Mouse (Mus musculus) megakaryocyte-erythroid progenitor cell, adult 5-6 weeks (primary cell): ENCODE results near the gene Itfg2. TPM values are rescaled to one million over a fixed set of nuclear protein-coding genes. Genes with fewer than 3 reads are reported as not detected.
A peak's percentile ranks its signal among the peaks of the same experiment; 100 is the strongest.

Experiments
- ATAC-seq: replicated peaks from 2 replicates; pipeline ENCODE4 v1.8.0; 2016; ENCODE audit warnings: mild to moderate bottlenecking, inconsistent platforms; ENCODE audit not compliant: severe bottlenecking, poor library complexity, low FRiP score, low TSS enrichment
- total RNA-seq, 2 experiments: library from RNA; stranded (forward) in 1 of 2; stranded (reverse) in 1 of 2; fragments of 200-1000, 215-1000 nt in 1 of 2; fragments of >200 nt in 1 of 2; fragmentation: Nextera tagmentation in 1 of 2; gene quantifications; 2 replicates each; pipeline ENCODE4 v1.2.3; 2014 to 2017

The Itfg2 gene
- 39.1 and 52.6 TPM in 2 replicates for total RNA-seq (2014; fragmentation: Nextera tagmentation)
- total RNA-seq (2017), result 19.3 and 24.7 TPM in 2 replicates

DNA sequence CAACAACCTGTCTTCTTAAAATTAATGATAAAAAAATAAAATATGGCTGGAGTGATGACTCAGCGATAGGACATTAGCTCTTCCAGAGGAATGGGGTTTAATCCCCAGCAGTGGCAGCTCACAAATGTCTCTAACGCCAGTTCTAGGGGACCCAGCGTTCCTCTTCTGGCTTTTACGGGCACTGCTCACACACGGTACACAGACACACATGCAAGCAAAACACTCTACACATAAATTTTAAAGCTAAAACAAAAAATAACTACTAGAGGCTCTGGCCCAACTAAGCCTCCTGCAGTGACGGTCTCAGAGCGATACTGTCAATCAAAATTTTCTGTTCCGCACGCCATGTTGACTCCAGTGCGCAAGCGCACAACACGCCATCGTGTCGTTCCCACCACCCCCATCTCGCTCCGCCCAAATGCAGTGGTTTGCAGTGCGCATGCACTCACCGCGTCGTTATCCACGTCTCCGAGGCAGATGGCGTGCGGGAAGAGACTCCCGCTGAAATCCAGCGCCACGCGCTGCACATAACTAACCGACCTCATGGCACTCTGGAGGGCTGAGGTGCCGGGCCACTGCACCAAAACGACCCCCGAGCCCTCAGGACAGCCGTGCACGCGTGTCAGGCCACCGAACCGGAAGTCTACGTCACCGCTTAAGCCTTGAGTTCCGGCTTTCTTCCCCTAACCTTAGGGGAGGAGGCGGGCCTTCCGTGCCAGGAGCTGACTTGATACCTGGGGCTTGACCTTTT is at the start of gene Itfg2:
Gene Itfg2 (minus strand): TSS at position 663 of the 751 bp plus-strand sequence.
- peak; percentile 89 for ATAC-seq

DNA sequence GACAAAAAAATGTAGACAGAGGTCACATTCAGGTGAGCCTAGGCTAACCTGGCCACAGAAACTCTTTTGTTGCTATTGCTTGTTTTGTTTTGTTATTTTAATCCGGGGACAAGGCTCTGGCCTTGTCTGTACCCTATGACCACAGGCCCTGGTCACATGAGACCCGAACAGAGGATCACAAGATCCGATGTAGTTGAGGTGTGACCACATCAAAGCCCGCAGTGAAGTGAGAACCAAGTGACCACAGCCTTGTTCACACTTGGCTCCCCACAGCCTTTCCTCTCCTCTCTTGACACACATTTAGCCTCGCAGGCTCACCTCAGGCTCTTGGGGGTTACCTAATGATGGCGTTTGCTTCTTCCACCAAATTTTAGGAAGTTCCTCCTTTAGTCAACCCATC is 49.4 kb upstream of the Itfg2 start:
- ATAC-seq, result no peak

DNA sequence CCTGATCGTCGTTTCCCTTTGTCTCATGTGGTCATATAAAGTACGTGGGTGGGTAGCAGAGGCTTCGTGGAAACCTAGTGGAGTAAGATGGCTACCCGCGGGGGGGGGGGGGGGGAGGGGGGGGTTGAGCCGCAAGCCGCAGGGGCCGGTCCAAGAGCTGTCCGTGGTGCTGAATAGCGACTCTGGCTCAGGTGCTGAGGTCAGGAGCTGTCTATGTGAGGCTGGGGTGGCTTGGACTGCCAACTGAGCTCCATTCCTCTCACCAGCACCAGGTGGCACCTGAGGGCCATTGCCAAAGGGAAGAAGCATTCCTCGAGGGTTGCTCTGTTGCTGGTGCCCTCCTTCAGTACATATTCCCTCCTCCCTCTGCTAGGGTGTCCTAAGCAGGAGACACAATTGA is 44.7 kb upstream of the Itfg2 start:
- peak; percentile 72 for ATAC-seq

DNA sequence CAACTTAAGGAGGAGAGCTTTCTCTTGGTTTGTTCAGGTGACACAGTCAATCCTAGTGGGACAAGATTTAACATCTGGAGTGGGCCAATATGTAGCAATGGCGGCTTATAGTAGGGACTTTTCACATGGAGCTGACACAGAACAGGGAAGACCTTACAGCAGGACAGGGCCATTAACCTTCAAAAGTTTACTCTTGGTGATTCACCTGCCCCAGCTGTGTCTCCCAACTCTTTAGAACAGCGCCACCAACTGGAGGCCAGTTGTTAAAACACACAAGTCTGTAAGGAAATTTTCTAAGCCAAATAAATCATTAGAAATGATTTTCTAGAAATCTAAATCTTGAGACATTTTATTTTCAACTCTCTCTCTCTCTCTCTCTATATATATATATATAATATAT is 42.6 kb upstream of the Itfg2 start:
- ATAC-seq, result no peak

DNA sequence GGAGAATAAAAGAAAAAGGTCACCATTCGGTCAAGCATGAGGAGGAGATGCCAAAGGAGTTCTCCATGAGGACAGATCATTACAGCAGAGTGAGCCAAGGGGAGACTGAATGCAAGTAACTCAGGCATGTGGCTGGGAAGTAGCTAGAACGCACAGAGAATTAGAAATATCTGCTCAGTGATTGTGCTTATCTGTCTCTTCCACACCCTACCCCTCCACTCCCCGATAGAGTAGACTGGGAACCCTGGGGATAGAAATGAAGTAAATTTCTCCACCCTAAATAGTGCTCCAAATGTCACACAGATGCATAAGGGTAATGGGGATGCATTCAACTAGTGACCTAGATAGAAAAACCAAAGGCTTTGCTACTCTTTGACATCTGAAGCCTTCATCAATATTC is 41.8 kb upstream of the Itfg2 start:
- peak; percentile 77 for ATAC-seq

DNA sequence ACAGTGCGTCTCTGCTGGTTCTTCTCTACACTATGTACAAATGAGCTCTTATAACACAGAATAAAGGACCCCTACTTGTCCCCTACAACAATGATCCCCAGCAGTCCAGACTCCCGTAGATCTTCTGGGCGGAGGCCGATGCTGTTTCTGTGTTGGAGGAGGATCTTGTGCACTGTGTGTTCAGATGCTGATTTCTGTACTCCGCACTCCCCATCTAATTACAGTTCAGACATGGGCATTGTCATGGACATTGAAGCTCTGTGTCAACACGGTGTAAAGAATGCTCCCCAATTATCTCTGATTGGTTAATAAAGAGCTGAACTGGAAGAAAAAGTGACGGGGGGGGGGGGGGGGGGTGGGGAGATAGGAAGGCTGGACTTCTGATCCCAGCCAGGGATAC is 41.3 kb upstream of the Itfg2 start:
- ATAC-seq, result no peak

DNA sequence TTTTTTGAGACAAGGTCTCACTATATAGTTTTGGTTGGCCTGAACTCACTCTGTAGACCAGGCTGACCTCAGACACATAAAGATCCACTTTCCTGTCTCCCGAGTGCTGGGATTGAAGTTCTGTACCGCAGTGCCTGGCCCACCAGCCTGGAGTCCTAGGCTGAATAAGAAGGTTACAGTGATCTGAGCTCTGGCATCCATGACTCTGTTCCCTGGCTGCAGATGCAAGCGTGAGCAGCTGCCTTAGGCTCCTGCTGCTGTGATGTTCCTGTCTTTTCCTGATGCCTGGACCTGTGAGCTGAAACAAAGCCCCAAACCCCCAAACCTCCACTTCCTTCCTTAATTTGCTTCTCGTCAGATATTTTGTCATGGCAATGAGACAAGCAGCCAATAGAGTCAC is 40.3 kb upstream of the Itfg2 start:
- ATAC-seq, result no peak

DNA sequence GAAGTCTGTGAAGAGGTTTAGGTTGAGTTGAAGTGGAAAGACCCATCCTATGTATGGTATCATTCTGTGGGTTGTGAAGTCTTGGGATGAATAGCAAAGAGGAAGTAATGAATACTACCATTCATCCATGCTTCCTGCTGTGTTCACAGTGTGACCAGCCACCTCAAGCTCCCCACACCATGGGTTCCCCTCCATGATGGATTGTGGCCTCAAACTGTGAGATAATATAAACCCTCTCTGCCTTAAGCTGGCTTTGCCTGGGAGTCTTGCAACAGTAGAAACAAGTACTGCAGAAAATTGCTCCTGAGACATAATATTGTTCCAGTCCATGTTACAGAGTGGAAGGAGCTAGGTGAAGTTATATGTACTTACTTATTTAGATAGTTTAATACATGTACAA is 36.9 kb upstream of the Itfg2 start:
- no peak for ATAC-seq

DNA sequence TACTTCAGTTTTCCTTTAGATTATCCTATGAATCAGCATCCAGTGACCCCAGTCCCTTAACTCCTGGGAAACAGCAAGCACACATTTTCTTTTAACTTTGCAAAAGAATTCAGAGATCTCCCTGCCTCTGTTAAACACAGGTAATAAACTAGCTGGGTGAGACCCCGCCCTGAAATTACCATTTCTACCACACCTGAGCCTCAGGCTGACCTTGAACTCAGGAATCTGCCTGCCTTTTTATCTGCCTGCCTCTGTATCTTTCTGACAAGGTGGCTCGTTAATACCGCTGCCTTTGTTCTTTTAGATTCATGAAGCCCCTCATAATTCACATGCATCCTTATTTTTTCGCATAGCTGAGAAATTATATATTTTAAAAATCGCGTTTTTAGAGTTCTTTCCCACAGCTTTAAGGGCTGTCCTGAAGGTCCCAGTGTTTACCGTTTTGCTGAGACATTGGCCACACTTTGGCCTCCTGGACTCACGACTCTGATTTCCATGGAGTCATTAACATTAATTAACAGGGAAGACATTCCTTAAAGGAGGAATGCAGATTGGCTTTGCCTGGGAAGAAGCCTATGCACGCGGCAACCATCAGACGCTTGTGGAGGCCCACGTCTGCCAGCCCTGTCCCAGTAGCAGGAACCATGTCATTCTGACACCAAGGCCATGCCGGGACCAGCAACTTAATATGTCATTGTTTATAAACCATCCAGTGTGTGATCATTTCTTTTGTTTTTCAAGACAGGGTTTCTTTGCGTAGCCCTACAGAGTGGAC is 36.2 kb upstream of the Itfg2 start:
- ATAC-seq, result no peak

DNA sequence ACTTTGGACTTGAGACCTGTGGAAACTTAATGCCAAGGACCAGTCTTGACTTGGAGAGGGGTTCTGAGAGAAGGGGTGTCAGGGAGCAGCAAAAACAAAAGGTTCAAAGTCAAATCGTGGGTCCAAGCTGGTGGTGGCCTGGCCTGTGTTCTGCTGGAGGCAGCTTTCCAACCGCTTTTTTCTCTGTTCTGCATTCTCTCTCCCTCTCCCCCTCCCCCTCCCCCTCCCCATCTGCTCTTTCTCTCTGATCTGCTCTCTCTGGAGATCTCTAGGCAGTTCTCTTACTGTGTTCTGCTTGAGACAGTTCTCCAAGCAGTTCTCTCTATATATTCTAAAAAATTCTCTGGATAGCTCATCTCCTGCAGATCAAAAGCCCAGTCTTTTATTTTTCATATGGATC is 35.6 kb upstream of the Itfg2 start:
- ATAC-seq, result no peak

DNA sequence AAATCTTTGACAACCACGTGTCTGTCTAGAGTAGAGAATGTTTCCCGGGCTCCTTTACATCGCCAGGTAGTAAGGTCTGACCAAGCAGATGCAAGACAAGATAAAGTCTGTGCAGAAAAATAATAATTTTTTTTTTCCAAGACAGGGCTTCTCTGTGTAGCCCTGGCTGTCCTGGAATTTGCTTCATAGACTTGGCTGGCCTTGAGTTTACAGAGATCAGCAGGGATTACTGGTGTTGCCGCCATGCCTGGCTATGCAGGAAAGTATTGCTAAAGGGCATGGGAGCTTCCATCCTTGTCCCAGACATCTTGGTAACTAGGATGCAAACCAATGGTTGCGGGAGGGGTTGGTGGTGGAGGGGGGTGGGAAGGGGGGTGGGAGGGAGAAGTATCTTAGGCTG is 32.5 kb upstream of the Itfg2 start:
- ATAC-seq, result no peak

DNA sequence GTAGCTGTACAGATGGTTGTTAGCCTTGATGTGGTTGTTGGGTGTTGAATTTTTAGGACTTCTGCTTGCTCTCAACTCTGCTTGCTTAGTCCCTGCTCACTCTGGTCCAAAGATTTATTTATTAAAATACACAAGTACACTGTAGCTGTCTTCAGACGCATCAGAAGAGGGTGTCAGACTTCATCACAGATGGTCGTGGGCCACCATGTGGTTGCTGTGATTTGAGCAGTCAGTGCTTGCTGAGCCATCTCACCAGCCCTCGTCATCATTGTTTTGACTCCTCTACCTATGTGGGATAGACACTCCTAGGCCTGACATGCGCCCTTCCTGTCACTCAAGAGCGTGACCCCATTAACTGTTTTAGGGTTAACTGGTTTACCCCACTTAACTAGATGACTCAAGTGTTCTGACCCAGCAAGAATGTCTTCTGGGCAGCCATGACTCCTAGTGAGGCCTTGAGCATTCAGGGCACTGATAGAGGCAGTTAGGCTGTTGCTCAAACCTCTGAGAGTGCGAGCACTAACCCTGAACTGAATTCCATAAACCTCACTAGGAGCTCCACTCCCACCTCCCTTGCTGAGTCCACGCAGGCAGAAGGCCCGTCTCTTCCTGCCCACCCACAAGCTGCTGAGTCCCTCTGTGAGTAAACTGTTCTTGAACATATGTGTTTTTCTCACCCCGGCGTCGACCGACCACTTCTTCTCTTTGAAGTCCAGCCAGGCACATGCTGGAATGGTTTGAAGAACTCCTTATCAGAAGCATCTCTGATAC is 31.3 kb upstream of the Itfg2 start:
- ATAC-seq, result no peak

DNA sequence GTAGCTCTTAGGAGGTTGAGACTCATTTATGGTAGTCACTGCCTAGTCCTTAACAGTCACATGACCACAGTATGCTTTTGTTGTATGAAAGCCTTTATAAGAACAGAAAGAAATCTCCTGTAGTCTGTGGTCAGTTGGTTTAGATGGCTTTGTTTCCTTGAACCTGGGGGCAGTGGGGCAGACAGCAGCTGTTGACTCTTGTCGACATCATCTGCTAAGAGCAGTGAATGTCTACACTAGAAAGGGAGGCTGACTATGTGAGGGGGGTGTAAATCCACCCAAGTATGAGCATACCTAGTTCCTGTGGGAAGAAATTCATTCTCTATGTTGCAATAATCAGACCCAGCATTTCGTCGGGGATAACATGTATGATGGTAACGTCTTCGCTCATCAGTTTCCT is 22.3 kb upstream of the Itfg2 start:
- ATAC-seq, result no peak

DNA sequence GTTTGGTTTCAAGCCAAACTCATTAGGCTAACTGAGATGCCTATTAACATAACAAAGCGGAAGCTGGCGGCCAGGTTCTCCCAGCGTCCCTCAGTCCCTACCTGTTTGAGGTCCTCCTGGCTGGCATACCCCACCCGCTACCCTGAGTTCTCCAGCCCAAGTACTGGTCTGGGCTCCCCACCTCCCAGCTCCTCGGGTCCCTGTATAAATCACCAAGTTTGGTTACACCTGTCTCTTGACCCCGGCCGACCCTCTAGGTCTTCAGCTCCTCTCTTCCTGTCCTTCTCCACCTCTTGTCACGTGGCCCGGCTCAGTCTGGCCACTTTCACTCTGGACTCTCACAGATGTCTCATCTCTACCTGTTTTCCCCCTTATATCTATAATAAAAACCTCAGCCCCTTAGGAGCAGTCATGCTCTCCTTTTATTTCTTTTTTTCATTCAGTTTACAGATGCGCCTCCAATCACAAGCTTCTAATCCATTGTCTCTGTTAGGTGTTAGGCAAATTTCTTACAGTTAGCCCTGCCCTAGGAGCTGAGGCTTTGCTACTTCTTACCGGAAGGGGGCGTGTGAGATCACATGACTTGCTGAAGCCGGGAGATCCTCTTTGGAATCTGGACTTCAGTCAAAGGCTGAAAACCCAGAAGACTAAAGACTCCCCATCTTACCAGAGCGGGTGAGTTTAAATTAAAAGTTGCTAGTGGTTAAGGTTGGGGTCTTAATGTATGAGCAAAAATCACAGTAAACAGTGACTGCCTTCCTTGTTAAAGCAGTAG is 21.2 kb upstream of the Itfg2 start:
- peak; percentile 83 for ATAC-seq

DNA sequence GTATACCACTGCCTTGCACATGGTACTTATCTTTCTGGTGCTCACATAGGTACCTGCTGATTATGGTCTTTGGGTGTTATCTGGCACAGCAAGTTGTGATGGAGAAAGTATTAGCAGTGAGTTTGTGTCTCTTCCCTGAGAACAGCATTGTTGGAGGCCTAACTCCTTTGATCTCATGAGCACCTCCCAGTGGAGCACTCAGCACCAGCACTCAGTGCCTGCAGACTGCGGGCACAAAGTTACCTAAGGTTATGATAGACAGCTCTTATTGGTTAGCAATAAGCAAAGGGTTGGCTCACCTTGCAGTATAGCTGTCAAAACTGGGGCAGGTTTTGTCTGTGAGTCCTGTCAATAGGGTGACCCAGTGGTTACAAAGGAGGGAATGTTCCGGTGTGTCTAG is 15.5 kb upstream of the Itfg2 start:
- ATAC-seq, result peak; percentile 38

DNA sequence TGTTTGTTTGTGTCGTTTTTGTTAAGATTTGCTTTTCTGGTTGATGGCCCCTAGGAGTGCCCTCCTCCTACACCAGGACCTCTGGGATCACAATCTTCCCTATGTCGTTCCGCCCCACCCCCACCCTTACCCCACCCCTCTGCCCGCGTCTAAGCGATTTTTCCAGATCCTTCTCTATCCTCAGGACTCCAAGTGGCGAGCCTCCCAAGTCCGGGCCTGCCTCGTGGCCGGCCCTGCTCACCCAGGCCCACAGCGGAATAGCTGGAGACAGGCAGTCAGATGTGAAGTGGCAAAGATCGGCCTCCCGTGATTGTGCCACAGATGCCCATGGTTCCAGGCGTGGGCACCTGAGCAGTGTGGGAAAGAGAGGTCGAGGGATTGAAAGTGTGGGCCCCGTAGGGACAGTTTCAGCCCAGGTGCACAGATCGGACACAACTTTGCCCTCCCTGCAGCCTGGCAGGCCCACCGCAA is 14.2 kb upstream of the Itfg2 start:
- ATAC-seq, result no peak

DNA sequence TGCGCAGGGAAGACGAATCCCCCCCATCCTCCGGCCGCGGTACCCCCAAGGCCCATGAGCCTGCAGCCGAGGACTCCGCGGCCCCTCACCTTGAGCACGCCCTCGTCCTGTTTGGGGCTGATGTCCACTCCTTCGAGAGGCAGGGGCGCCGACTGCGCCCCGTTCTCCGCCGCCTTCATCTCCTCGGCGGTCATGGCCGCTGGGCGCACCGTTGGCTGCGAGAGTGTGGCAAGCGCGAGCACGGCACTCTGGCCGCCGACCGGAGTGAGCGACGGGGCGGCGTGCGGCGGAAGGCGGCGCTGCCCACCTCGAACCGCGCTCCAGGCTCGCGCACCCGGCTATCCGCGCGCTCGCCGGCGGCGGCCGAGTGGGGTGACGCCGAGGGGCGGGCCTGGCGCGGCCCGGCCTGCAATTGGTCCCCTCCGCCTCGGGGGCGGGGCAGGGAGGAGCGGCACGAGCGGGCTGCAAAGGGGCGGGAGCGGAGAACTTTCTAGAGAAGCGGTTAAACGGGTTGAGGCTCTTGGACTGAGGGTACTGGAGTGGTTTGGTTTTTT is 13.7 kb upstream of the Itfg2 start, which contains the start of gene Fkbp4:
Gene Fkbp4 (minus strand): TSS at position 361 of the 554 bp plus-strand sequence.
- peak; percentile 69 for ATAC-seq

DNA sequence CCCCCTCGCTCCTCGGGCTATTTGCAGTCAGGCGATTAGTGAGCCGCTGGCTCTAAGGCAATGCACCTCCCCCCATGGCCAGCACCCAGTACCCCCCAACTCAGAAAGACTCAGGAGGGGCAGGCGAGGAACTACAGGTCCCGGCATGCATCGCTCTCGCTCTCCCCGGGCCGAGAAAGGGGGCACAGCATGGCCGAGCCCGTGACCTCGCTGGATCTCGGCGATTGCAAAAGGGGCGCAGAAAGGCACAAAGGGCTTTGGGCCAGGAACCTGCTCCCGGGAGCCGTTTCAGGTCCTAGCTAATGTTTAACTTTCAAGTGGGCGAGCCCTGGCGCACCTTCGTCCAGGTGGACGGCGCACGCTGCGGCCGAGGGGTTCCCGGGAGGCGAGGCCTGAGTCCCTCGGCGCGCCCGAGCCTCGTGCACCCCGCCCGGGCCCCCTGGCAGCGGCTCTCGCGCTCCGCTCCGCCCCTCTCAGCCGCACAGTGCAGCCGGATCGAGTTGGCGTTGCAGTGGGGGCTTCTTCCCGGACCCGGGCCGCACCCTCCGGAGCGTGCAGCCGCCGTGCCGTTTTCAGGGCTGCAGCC is 13.1 kb upstream of the Itfg2 start:
- peak; percentile 26; the same call in 1 of the 2 replicates for ATAC-seq

DNA sequence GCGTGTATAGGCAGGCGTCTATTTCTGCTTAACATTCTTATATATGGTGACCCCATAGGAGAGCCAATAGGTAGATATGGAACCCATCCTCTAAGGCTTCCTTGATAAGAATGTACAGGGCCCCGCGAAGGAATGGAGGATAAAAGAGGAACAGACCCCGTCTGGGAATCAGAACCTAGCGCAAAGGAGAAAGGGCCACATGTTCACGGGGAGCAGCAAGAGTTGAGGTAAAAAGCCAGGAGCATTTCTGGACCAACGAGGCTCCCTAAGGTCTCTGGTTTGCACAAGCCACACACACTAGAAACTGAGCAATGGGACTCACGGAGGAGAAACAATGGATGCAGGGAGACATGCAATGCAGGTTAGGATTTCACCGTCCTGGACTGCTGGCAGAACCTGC is 12.6 kb upstream of the Itfg2 start:
- ATAC-seq, result no peak
